ENCODE assay signal across 10 mouse cellular contexts in genomic region chr7:96474560-96475089, GRCm38 (mm10).
DNase-seq lines count a peak whose midpoint lies in the region; ATAC-seq and TF ChIP-seq lines count a peak whose summit lies in the region.
"Had no signal": no experiment of that assay in that cellular context is flagged by ENCODE, and none has a peak within 500 bp of the region (broad histone marks: within the 10 kb centered on the region; RNA-seq: fewer than 3 reads in every experiment).

No protein-coding gene starts in this region.

- no peaks in the 10 kb centered on the region for H3K9me3 ChIP-seq in hindbrain, embryonic 13.5 days
- no peaks in the 10 kb centered on the region for H3K9me3 ChIP-seq in hindbrain, embryonic 12.5 days (replicated peaks)
- H3K9me3 ChIP-seq in intestine, postnatal 0 days (ENCODE audit: control insufficient read depth) = no peaks in the 10 kb centered on the region
- H3K9me3 ChIP-seq: neural tube, embryonic 12.5 days had no signal

- H3K27me3 ChIP-seq in hindbrain, embryonic 13.5 days = no peaks in the 10 kb centered on the region
- H3K27me3 ChIP-seq in hindbrain, embryonic 12.5 days = no peaks in the 10 kb centered on the region
- H3K27me3 ChIP-seq in intestine, postnatal 0 days (replicated peaks; ENCODE audit: control insufficient read depth, insufficient read depth, low read length) = no peaks in the 10 kb centered on the region
- H3K27me3 ChIP-seq: neural tube, embryonic 12.5 days had no signal

- H3K27ac ChIP-seq in hindbrain, embryonic 13.5 days = no peak overlapping the region
- H3K27ac ChIP-seq in hindbrain, embryonic 12.5 days = no peak overlapping the region
- no peak overlapping the region for H3K27ac ChIP-seq in intestine, postnatal 0 days (ENCODE audit: low read depth, low read length)
- H3K27ac ChIP-seq: neural tube, embryonic 12.5 days had no signal

- peak; percentile 2 for DNase-seq in fibroblast of lung, adult 2 months (ENCODE audit: low read depth)
- DNase-seq in layer of hippocampus, postnatal 36 days = peak; percentile 80 to 83
- peak; percentile 73 for DNase-seq in right cerebral cortex, postnatal 14 days
- DNase-seq in spleen, postnatal 4 days (ENCODE audit: low spot score in 2 of 2) = no peak
- DNase-seq in adrenal gland, adult 2 months = no peak

- TF ChIP-seq CTCF in intestine, postnatal 0 days (IDR thresholded peaks at IDR 0.05; ENCODE audit: low read depth) = no peak

- H3K4me2 ChIP-seq in hindbrain, embryonic 13.5 days = no peak overlapping the region
- H3K4me2 ChIP-seq in hindbrain, embryonic 12.5 days (replicated peaks) = no peak overlapping the region
- no peak overlapping the region for H3K4me2 ChIP-seq in intestine, postnatal 0 days (replicated peaks; ENCODE audit: low read depth)
- H3K4me2 ChIP-seq: neural tube, embryonic 12.5 days had no signal

- no peak overlapping the region for H3K4me3 ChIP-seq in hindbrain, embryonic 13.5 days
- H3K4me3 ChIP-seq in hindbrain, embryonic 12.5 days = no peak overlapping the region
- no peak overlapping the region for H3K4me3 ChIP-seq in intestine, postnatal 0 days (ENCODE audit: low read depth, low read length)
- H3K4me3 ChIP-seq: neural tube, embryonic 12.5 days had no signal

- 0 out of 2 replicates have a peak, but pooled peaks cover 10% of the 10 kb centered on the region for H3K4me1 ChIP-seq in hindbrain, embryonic 13.5 days (replicated peaks)
- no peaks in the 10 kb centered on the region for H3K4me1 ChIP-seq in hindbrain, embryonic 12.5 days
- H3K4me1 ChIP-seq in intestine, postnatal 0 days (replicated peaks; ENCODE audit: control insufficient read depth, insufficient read depth, low read length) = no peaks in the 10 kb centered on the region
- H3K4me1 ChIP-seq: neural tube, embryonic 12.5 days had no signal

- WGBS in hindbrain, embryonic 13.5 days = 82% methylated on average over 11 of the region's 11 CpGs
- 87% methylated on average over 11 of the region's 11 CpGs for WGBS in hindbrain, embryonic 12.5 days
- WGBS in intestine, postnatal 0 days = 86% methylated on average over 11 of the region's 11 CpGs

- no peak overlapping the region for H3K9ac ChIP-seq in hindbrain, embryonic 13.5 days
- no peak overlapping the region for H3K9ac ChIP-seq in hindbrain, embryonic 12.5 days
- no peak overlapping the region for H3K9ac ChIP-seq in intestine, postnatal 0 days (ENCODE audit: low read depth, low read length)
- H3K9ac ChIP-seq: neural tube, embryonic 12.5 days had no signal

- ATAC-seq in hindbrain, embryonic 13.5 days (ENCODE audit: low FRiP score) = 0 out of 2 replicates have a peak, but pooled peaks have one; percentile 43
- ATAC-seq in hindbrain, embryonic 12.5 days (ENCODE audit: low FRiP score) = no peak
- ATAC-seq in intestine, postnatal 0 days = no peak
- ATAC-seq: CD4-positive, CD25-positive, alpha-beta regulatory T cell, adult 4 months had no signal

- no peaks in the 10 kb centered on the region for H3K36me3 ChIP-seq in hindbrain, embryonic 13.5 days
- no peaks in the 10 kb centered on the region for H3K36me3 ChIP-seq in hindbrain, embryonic 12.5 days
- H3K36me3 ChIP-seq in intestine, postnatal 0 days (ENCODE audit: control insufficient read depth, insufficient read depth) = no peaks in the 10 kb centered on the region
- H3K36me3 ChIP-seq: neural tube, embryonic 12.5 days had no signal

Comparison
In these comparisons a context has a peak if more than half of its experiments do, and no peak if none do; other contexts are left out.
1. DNase-seq: peak in fibroblast of lung, adult 2 months (single experiment), layer of hippocampus, postnatal 36 days (2 of 2) and right cerebral cortex, postnatal 14 days (single experiment); none in spleen, postnatal 4 days (0 of 2) and adrenal gland, adult 2 months (single experiment).